Mouse (Mus musculus) intestine, embryonic 16.5 days (tissue): ENCODE measurements at regions not wholly inside any gene's neighbourhood (a gene's known extent, or its start where the extent isn't known, plus 50 kb on each side); places are given as distances from the start of the nearest gene placed in this dataset.

Experiments
- ATAC-seq: fragments of 200-750 bp; cut with Nextera tagmentation; 2 replicates; pipeline ENCODE4 v1.8.0; 2017; ENCODE audit warnings: moderate TSS enrichment, moderate library complexity
- H3K27ac ChIP-seq: fragments of 300-500 bp; sonication (generic); 2 replicates; pipeline ENCODE4 v1.5.1; 2014; ENCODE audit warnings: mild to moderate bottlenecking, low read length
- H3K27me3 ChIP-seq: fragments of 300-500 bp; sonication (generic); replicated peaks from 2 replicates; pipeline ENCODE4 v1.6.1; 2014; ENCODE audit warnings: low read length, control low read depth, mixed read lengths; ENCODE audit not compliant: control insufficient read depth, insufficient read depth
- H3K36me3 ChIP-seq: fragments of 300-500 bp; sonication (generic); 2 replicates; pipeline ENCODE4 v1.6.1; 2014; ENCODE audit warnings: low read length, control low read depth; ENCODE audit not compliant: control insufficient read depth, insufficient read depth
- H3K4me1 ChIP-seq: fragments of 300-500 bp; sonication (generic); 2 replicates; pipeline ENCODE4 v1.6.1; 2014; ENCODE audit warnings: low read length, control low read depth, mixed read lengths; ENCODE audit not compliant: control insufficient read depth, insufficient read depth
- H3K4me2 ChIP-seq: fragments of 300-500 bp; sonication (generic); 2 replicates; pipeline ENCODE4 v1.6.1; 2014; ENCODE audit warnings: low read depth, low read length, control low read depth
- H3K4me3 ChIP-seq: fragments of 300-500 bp; sonication (generic); 2 replicates; pipeline ENCODE4 v1.5.1; 2014; ENCODE audit warnings: mild to moderate bottlenecking, low read length
- H3K9ac ChIP-seq: fragments of 300-500 bp; sonication (generic); 2 replicates; pipeline ENCODE4 v1.6.1; 2014; ENCODE audit warnings: low read depth, low read length
- H3K9me3 ChIP-seq: fragments of 300-500 bp; sonication (generic); 2 replicates; pipeline ENCODE4 v1.6.1; 2016; ENCODE audit warnings: low read length, control low read depth; ENCODE audit not compliant: control insufficient read depth
- WGBS: fragments of 180-500 bp; shearing (Covaris S2); extraction: QIAGEN DNeasy Blood & Tissue Kit; methylation state at CpG from one replicate; pipeline ENCODE4 v1.1.7; 2014; 5-methylcytosine and 5-hydroxymethylcytosine counted together

GRCm38 (mm10) chr13:71734261-71734660 is 229.3 kb downstream of the Irx1 start:
- H3K27ac ChIP-seq = no peak overlapping the region
- no peak for ATAC-seq
- H3K9ac ChIP-seq = no peak overlapping the region
- H3K4me1 ChIP-seq = no peaks in the 10 kb centered on the region
- WGBS = 35% methylated on average over 12 of the region's 12 CpGs
- H3K9me3 ChIP-seq = no peaks in the 10 kb centered on the region
- H3K27me3 ChIP-seq = no peaks in the 10 kb centered on the region
- H3K36me3 ChIP-seq = no peaks in the 10 kb centered on the region
- no peak overlapping the region for H3K4me3 ChIP-seq
- no peak overlapping the region for H3K4me2 ChIP-seq

DNA sequence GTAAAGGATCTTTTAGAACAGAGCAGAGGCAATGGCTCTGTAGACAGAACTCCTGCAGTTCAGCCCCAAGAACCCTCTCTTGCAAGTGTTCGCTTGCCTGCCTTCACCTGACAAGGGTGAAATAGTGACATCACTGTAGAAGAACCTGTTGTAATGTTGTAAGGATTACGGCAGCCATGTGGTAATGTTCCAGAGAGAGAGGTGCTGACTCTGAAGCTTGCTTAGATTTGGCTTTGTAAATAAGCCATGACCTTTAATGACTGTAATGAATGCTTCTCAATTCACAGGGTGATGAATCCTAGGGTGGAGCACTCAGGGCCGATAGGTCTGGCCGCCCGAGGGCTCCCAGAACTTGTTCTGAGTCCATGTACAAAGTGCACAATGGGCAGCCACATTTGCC is 230.2 kb downstream of the Irx1 start:
- Histone ChIP-seq H3K9ac (no peak overlapping the region), H3K4me3 (no peak overlapping the region), H3K4me1 (no peaks in the 10 kb centered on the region), H3K27me3 (no peaks in the 10 kb centered on the region), H3K36me3 (no peaks in the 10 kb centered on the region), H3K4me2 (no peak overlapping the region), H3K9me3 (no peaks in the 10 kb centered on the region), H3K27ac (no peak overlapping the region)
- no peak for ATAC-seq
- WGBS = 81% methylated on average over 5 of the region's 5 CpGs

GRCm38 (mm10) chr13:71732903-71733302 is 230.6 kb downstream of the Irx1 start:
- Histone ChIP-seq H3K36me3 (no peaks in the 10 kb centered on the region), H3K4me1 (no peaks in the 10 kb centered on the region), H3K27ac (no peak overlapping the region), H3K4me2 (no peak overlapping the region), H3K9me3 (no peaks in the 10 kb centered on the region), H3K27me3 (no peaks in the 10 kb centered on the region), H3K4me3 (no peak overlapping the region), H3K9ac (no peak overlapping the region)
- WGBS = 38% methylated on average over 1 of the region's 1 CpGs
- ATAC-seq = no peak

DNA sequence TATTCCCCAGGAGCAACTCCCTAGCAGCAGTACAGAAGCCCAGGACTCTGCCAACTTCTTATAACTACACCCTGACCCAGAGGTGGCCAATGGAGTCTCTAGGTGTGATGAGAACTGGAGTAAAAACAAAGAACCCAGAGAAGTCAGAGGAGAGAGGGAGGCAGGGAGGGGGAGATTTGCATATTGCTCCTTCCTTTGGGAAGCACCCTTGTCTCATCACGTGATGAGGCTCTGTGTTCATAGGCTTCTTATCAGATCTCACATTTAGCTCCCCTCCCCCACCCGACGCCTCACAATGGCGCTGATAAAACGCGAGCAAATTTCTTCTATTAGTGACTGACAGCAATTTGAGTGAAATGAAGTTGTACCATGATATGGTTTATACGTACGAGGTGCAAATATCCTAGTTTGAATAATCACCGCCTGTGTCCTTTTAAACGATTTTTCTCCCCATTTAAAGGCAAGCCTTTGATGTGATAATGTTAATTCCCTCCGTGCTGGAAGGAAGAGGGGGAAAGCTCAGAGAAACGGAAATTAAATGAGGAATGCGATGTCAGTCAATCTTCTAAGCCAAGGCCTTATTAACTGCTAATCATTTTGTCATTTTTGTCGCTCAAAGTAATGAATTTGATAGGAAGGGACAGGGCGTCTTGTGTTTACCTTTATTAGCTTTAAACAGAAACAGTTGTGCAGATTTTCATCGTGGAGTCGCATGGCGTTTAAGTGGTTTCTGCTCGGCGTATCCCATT is 273.3 kb downstream of the Irx1 start:
- Histone ChIP-seq H3K4me1 (no peaks in the 10 kb centered on the region), H3K27me3 (no peaks in the 10 kb centered on the region), H3K9me3 (no peaks in the 10 kb centered on the region), H3K4me2 (no peak overlapping the region), H3K27ac (no peak overlapping the region), H3K36me3 (no peaks in the 10 kb centered on the region), H3K9ac (no peak overlapping the region), H3K4me3 (no peak overlapping the region)
- WGBS = 28% methylated on average over 20 of the region's 20 CpGs
- ATAC-seq = no peak

GRCm38 (mm10) chr13:71689187-71689586 is 274.3 kb downstream of the Irx1 start:
- Histone ChIP-seq H3K4me3 (no peak overlapping the region), H3K27ac (no peak overlapping the region), H3K4me1 (no peaks in the 10 kb centered on the region), H3K27me3 (no peaks in the 10 kb centered on the region), H3K4me2 (no peak overlapping the region), H3K36me3 (no peaks in the 10 kb centered on the region), H3K9me3 (no peaks in the 10 kb centered on the region), H3K9ac (no peak overlapping the region)
- 51% methylated on average over 9 of the region's 9 CpGs for WGBS
- ATAC-seq = no peak

DNA sequence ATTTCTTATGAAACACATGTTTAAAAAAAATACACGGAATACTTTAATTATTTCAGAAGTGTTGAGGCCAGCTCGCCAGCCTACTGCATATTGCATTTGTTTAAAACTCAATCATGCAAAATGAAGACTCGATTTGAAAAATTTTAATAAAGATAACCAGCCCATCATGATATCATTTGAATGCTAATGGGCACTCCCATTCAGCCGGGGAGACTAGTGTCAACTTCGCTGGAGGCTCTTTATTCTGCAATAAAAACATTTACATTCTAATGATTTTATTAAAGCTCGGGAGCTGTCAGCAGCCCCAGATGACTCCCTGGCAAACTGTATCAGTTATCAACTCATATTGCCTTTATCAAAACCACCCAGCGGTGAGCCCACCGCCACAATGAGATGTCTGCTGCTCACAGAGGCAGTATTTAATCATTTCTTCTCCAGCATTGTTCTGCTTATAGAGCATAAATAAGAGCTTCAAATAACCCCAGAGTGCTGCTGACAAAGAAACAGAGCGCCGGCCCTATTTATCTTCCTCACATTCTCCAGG is 287.4 kb downstream of the Irx1 start:
- ATAC-seq = no peak
- H3K36me3 ChIP-seq = no peaks in the 10 kb centered on the region
- H3K9me3 ChIP-seq = no peaks in the 10 kb centered on the region
- H3K9ac ChIP-seq = no peak overlapping the region
- no peak overlapping the region for H3K27ac ChIP-seq
- no peak overlapping the region for H3K4me2 ChIP-seq
- no peaks in the 10 kb centered on the region for H3K4me1 ChIP-seq
- 71% methylated on average over 10 of the region's 10 CpGs for WGBS
- H3K27me3 ChIP-seq = no peaks in the 10 kb centered on the region
- no peak overlapping the region for H3K4me3 ChIP-seq

DNA sequence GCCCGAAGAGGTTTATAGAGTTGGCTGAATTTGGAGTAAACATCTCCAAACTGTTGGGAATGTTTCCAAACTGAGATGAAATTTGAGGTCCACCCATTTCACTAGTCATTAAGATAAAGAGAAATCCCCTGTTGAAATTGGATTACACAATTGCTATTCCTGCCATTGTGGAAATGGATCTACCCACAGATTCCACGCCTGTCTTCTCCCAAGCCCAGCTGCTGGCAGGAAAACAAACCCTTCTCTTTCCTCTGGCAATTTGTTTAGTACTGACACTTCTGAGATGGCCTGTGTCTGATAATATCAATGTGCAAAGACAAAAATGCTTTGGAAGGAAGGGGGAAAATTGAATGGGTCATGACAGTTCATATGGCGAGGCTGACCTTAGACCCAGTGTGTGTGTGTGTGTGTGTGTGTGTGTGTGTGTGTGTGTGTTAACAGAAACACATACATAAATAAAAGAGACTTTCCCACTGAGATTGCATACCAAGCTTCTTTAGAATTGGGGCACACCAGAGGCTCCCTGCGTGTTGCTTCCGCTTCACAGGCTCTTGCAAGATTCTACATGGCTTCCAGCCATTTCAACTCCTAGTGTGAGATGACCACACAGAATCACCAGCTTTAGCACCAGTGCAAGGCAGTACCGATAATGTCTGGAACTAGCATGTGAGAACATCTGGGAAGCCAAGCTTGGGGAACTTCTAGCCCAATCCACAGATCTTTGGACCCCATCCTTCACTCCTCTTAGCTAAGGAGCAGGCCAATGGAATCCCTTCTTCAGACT is 293.4 kb downstream of the Irx1 start:
- no peaks in the 10 kb centered on the region for H3K4me1 ChIP-seq
- WGBS = 67% methylated on average over 6 of the region's 6 CpGs
- no peaks in the 10 kb centered on the region for H3K27me3 ChIP-seq
- no peak overlapping the region for H3K4me2 ChIP-seq
- no peaks in the 10 kb centered on the region for H3K36me3 ChIP-seq
- no peak overlapping the region for H3K4me3 ChIP-seq
- H3K9me3 ChIP-seq = no peaks in the 10 kb centered on the region
- peak; percentile 18; the same call in 1 of the 2 replicates for ATAC-seq
- H3K27ac ChIP-seq = no peak overlapping the region
- H3K9ac ChIP-seq = no peak overlapping the region

DNA sequence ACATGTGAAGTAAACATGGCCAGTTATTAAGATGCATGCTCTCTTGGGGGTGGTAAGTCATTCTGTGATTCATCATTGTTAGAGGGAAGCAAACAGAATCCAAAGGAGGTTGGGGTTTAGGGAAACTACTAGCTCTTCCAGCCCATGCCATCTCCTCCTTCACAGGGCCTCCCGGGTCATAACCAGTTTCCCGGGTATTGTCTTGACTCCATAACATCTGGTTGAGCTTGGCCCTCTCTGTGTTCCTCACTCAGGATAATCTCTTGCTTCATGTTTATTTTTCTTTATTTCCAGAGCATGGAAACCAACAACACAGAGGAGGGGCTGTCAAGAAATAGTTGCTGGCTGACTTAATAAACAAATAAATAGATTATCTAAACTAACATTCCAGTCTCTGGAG is 295.3 kb downstream of the Irx1 start:
- no peaks in the 10 kb centered on the region for H3K9me3 ChIP-seq
- no peak overlapping the region for H3K4me3 ChIP-seq
- 59% methylated on average over 2 of the region's 2 CpGs for WGBS
- no peaks in the 10 kb centered on the region for H3K36me3 ChIP-seq
- no peaks in the 10 kb centered on the region for H3K27me3 ChIP-seq
- H3K4me2 ChIP-seq = no peak overlapping the region
- ATAC-seq = no peak
- no peak overlapping the region for H3K9ac ChIP-seq
- H3K4me1 ChIP-seq = no peaks in the 10 kb centered on the region
- H3K27ac ChIP-seq = no peak overlapping the region

DNA sequence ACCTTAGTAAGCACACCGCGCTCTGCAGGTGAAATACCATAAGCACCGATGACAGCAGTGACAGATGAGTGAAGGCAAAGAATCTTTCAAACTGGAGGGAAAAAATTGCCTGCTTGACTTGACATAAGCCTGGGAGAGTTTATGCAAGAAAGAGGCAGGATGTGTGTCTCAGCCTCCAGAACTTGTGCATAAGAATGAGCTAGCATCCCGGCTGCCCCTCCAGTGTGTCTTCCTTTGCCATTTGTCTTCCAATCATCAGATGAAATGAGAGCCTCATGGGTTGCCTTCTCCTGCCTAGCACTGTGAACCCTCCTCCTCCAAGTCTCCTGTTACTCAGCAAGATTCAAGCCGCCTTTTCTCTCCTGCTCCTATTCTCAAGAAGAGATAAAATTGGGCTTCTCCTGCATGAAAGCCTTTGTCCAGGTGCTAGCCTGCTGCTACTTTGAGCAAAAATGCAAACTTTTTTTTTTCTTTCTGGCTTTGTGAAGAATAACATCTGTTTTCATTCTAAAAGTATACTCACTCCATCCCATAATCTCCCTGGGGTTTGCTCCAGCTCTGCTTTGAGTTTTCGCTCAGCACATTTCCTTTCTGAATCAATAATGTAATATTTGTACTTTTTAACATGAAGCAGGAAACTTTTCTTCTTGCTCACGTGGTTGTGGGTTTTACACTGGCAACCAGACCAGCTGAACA is 298.2 kb downstream of the Irx1 start:
- Histone ChIP-seq H3K27me3 (no peaks in the 10 kb centered on the region), H3K4me2 (no peak overlapping the region), H3K9me3 (no peaks in the 10 kb centered on the region), H3K9ac (no peak overlapping the region), H3K36me3 (no peaks in the 10 kb centered on the region), H3K4me3 (no peak overlapping the region), H3K27ac (no peak overlapping the region), H3K4me1 (no peaks in the 10 kb centered on the region)
- no peak for ATAC-seq
- 54% methylated on average over 7 of the region's 7 CpGs for whole genome bisulfite sequencing
